Mouse (Mus musculus) megakaryocyte, embryonic 14.5 days (primary cell): Measurements from ENCODE around the gene Pcsk6.

ENCODE experiments used
- FLI1 ChIP-seq: IDR thresholded peaks from 2 replicates; pipeline ENCODE4 v1.6.1; 2012; ENCODE audit warnings: low read length, inconsistent platforms, mixed read lengths
- GATA1 ChIP-seq: IDR thresholded peaks from 3 replicates; pipeline ENCODE4 v1.6.1; 2012; ENCODE audit warnings: mixed read lengths, low read length, inconsistent platforms, borderline replicate concordance

DNA sequence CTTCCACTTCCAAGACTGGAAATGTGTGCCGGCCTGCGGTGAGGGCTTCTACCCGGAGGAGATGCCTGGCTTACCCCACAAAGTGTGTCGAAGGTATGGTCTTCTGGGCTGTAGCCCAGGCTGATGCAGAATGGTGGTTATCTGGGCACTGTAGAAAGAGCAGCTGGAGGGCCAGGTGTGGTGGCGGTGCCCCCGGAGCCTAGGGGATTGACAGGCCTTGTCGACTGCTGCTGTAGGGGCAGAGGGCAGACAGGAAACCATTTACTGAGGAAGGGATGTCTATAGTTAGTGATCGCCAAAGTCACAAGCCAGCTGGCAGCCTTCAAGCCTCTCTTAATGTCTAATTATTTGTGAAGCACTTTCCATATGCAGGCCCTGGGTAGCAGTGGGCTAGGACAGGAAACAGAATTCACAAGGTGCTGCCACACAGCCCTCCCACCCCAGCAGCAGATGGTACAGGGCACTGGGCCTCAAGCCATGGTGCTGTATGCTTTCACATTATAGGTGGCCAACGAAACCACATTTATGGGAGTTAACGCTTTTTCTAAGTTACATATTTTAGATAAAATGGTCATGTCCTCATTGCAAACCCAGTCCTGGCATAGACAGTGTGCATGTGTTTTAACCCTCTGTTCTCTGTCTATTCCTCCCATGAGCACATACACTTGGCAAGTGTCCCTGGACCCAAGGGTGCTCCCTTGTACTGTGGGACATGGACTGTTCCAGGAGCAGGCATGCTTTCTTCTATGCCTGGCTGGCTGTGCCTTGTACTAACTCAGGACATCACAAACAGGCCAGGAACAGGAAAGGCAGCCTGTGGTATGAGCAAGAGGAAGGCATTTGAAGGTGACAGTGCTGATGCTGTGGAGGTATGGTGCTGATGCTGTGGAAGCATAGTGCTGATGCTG is 182.3 kb downstream of the Pcsk6 start, which contains the start of gene Gm45213:
- TF ChIP-seq GATA1 (no peak), FLI1 (no peak)
